Mouse (Mus musculus): Measurements from ENCODE around the gene Kif5c.

Kif5c gene

GRCm38 (mm10) chr2:49805736-49806371 is 186.8 kb downstream of the Kif5c start:
- no peak for DNase-seq

DNA sequence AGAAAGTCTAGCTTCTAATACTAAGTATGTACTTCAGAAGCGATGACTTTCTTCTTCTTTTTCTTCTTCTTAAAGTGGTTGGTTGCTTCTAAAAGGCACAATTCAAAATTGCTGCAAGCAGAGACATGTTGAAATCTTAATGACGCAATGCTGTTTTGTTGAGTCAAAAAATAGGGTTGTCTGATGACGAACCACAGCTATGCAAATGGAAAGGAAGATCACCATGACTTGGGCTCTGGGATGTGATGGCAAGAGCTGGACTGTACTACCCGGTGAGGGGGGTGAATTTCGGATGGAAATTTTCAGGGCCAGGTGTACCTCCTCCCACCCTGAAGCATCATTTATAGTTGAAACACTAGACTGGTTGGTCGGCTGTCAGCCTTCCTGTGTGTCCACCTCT is 190.4 kb downstream of the Kif5c start:
- DNase-seq, result no peak

DNA sequence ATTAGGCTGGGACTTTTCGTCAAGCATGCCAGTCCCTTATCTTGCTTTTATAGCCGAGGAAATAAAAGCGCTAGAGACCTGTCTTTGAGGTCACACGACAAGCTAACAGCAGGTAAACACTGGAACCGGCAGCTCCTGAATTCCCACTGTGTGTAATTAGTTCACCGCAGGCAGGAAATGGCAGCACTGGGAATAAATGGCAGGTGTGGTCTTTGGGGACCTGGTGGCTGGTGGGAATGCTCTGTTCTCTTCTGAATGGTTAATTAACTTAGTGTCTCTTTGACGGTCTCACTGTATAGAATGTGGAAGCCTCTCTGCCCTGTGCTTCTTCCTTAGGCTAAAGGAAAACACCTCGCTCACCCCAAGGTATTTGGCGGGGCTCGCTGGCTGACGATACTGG is 192.3 kb downstream of the Kif5c start:
- DNase-seq, result no peak

DNA sequence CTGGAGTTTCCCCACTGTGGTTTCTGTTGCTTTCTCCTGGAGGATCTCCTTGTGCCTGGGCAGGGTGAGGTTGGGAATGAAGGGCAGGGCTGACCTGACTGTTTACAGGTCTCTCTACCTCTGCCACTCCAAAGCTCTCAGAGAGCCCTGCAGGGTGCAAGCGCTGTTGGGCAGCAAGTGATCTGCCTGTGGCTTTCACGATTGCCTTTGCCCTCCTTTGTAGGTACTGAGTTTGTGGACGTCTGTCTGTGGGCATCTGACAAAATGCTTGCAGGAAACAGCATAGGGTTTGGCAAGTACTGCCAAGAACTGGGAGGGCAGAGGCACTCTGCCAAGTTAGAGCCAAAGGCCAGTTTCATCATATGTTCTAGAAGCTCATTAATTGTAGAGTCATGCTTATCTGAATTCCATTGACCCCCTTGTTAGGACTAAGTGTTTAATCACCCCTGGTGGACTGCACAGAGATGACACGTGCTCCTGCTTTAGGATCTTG is 192.8 kb downstream of the Kif5c start:
- peak; percentile 31 for DNase-seq

DNA sequence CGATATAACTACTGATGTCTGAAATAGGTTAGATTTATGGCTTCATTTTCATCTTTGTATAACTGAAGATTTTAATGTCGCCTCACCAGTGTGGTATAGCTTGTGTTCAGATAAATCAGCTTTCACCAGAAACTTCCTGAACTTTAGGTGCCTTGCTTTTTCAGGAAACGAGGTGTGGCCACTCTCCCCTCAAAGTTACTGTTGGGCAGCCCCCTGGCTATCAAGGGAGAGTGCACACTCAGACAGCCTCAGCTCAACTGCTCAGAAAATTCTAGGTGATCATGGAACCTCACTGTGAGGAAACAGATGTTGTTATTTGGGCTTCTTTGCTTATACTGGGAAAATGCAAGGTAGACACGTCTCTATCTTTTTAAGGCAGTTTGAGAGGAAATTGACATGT is 194.1 kb downstream of the Kif5c start:
- DNase-seq, result no peak

- no peak for DNase-seq
These were observed 194.9 kb downstream of the Kif5c start for GRCm38 (mm10) chr2:49814011-49814410.

- no peak for DNase-seq
These were observed 196.7 kb downstream of the Kif5c start for GRCm38 (mm10) chr2:49815696-49816320.

DNA sequence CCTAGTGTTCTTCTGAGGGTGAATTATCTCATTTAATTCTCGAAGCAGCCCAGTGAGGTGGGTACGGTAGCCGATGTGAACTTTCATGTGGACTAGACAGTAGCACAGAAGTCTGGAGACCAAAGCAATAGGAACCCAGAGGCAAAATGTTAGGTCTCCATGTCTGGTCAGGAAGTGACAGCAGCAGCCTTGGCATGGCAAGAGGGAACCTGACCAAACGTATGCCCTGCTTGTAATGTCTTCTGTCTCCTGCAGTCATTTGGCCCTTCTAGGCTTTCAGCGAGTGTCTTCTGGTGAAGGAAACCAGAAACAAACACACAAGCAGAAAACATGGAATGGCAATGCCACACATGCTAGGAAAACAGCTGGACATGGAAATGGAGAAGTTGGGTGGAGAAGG is 197.5 kb downstream of the Kif5c start:
- no peak for DNase-seq

DNA sequence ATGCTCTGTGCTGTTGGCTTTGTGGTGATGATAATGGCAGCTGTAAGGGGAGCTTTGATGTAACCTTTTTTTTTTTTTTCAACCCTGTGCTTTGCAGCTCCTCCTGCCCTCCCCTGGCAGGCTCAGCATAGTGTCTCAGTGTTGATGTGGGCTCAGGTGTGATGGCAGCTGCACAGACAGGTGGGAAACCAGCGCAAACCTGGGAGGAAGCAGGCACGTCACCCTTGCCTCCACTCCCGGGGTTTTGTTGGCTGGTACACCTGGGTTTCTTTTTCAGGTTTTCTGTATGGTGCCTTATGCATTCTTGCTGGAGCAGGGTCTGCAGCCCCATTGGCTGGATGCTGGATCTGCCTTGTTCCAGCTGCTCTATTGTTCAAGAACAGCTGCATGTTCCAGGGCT is 198.1 kb downstream of the Kif5c start:
- no peak for DNase-seq

DNA sequence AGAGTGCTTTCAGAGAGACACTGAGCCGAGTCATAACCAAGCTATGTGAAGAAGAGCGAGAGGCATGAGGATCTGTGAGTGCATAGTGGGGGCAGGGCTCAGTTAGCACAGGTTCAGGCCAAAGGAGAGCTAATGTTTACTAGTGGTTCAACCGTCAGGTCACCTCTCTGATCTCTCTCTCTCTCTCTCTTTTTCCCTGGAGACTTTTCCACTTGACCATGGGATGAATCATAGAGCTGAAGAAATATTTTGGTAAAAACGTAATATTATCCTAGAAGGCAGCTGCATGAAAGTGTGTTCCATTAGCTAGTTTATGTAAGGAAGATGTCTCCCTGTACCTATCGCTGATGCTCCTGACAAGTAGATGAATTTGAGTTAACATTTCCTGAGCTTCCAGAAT is 199.0 kb downstream of the Kif5c start:
- DNase-seq, result no peak

- DNase-seq, result no peak
These were observed 203.2 kb downstream of the Kif5c start for GRCm38 (mm10) chr2:49822312-49822711.

Measured in cerebellum, adult 11 months (tissue).